Mouse (Mus musculus): ENCODE results near the gene Senp1. TPM values are rescaled to one million over a fixed set of nuclear protein-coding genes. Genes with fewer than 3 reads are reported as not detected.

The Senp1 gene
- 27.8 and 28.1 TPM in 2 replicates for polyA plus RNA-seq (2015; fragmentation: Nextera tagmentation; extraction: Ambion mirVana)

- peak; percentile 89 for ATAC-seq (ENCODE audit: insufficient number of reproducible peaks, low FRiP score, low TSS enrichment, low read depth)
- H3K9ac ChIP-seq = peak within 1 kb of the TSS; percentile 85
- H3K36me3 ChIP-seq = 0 out of 2 replicates have a peak, but pooled peaks cover under 1% of the 10 kb centered on the region
- no peaks in the 10 kb centered on the region for H3K27me3 ChIP-seq
- peak within 1 kb of the TSS; percentile 99 for H3K4me3 ChIP-seq (replicated peaks)
- H3K4me1 ChIP-seq = peaks cover 15% of the 10 kb centered on the region
- H3K27ac ChIP-seq (replicated peaks) = peak within 1 kb of the TSS; percentile 98
- WGBS = under 1% methylated on average over 58 of the region's 58 CpGs
- H3K4me2 ChIP-seq (replicated peaks) = peak within 1 kb of the TSS; percentile 65
- H3K9me3 ChIP-seq (replicated peaks) = no peaks in the 10 kb centered on the region
Observed at GRCm38 (mm10) chr15:98093121-98094011, at the start of gene Senp1. Senp1 (minus strand) TSS chr15:98093744.

- Histone ChIP-seq H3K9me3 (replicated peaks) (no peaks in the 10 kb centered on the region), H3K27me3 (no peaks in the 10 kb centered on the region), H3K4me3 (replicated peaks) (no peak overlapping the region), H3K4me2 (replicated peaks) (no peak overlapping the region), H3K36me3 (peaks cover 40% of the 10 kb centered on the region), H3K27ac (replicated peaks) (no peak overlapping the region), H3K4me1 (peaks cover 9% of the 10 kb centered on the region), H3K9ac (no peak overlapping the region)
- WGBS = 78% methylated on average over 9 of the region's 10 CpGs
- no peak for ATAC-seq (ENCODE audit: insufficient number of reproducible peaks, low FRiP score, low TSS enrichment, low read depth)
Observed at GRCm38 (mm10) chr15:98142515-98142914, 49.0 kb upstream of the Senp1 start.

- Histone ChIP-seq H3K9me3 (replicated peaks) (no peaks in the 10 kb centered on the region), H3K4me1 (peaks cover 9% of the 10 kb centered on the region), H3K4me3 (replicated peaks) (no peak overlapping the region), H3K27me3 (no peaks in the 10 kb centered on the region), H3K36me3 (peaks cover 57% of the 10 kb centered on the region), H3K9ac (no peak overlapping the region), H3K27ac (replicated peaks) (no peak overlapping the region), H3K4me2 (replicated peaks) (no peak overlapping the region)
- 80% methylated on average over 5 of the region's 5 CpGs for WGBS
- no peak for ATAC-seq (ENCODE audit: insufficient number of reproducible peaks, low FRiP score, low TSS enrichment, low read depth)
Observed at GRCm38 (mm10) chr15:98140809-98141208, 47.3 kb upstream of the Senp1 start.

- H3K9ac ChIP-seq = no peak overlapping the region
- no peak overlapping the region for H3K4me2 ChIP-seq (replicated peaks)
- no peak overlapping the region for H3K27ac ChIP-seq (replicated peaks)
- H3K4me3 ChIP-seq (replicated peaks) = no peak overlapping the region
- peaks cover 68% of the 10 kb centered on the region for H3K36me3 ChIP-seq
- no peaks in the 10 kb centered on the region for H3K27me3 ChIP-seq
- H3K9me3 ChIP-seq (replicated peaks) = no peaks in the 10 kb centered on the region
- 81% methylated on average over 7 of the region's 7 CpGs for WGBS
- peaks cover 8% of the 10 kb centered on the region for H3K4me1 ChIP-seq
- ATAC-seq (ENCODE audit: insufficient number of reproducible peaks, low FRiP score, low TSS enrichment, low read depth) = no peak
Observed at GRCm38 (mm10) chr15:98139763-98140162, 46.2 kb upstream of the Senp1 start.

DNA sequence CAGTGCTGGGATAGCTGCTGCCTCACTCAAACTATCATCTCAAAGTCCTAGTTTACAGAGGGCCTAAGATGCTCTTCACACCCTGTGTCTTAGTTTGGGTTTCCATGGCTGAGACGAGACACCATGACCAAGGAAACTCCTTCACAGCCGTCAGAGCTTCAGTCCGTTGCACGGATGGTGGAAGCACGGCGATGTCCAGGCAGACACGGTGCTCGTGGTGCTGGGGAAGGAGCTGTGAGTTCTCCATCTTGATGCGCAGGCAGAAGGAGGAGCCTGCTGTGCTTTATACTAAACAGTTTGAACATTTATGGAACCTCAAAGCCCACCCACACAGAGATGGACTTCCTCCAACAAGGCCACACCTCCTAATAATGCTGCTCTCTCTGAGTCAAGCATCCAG lies 43.3 kb upstream of the Senp1 start:
- H3K9me3 ChIP-seq (replicated peaks) = no peaks in the 10 kb centered on the region
- H3K27ac ChIP-seq (replicated peaks) = no peak overlapping the region
- peaks cover 91% of the 10 kb centered on the region for H3K36me3 ChIP-seq
- no peaks in the 10 kb centered on the region for H3K4me1 ChIP-seq
- WGBS = 90% methylated on average over 9 of the region's 9 CpGs
- no peak overlapping the region for H3K4me3 ChIP-seq (replicated peaks)
- no peaks in the 10 kb centered on the region for H3K27me3 ChIP-seq
- H3K4me2 ChIP-seq (replicated peaks) = no peak overlapping the region
- no peak overlapping the region for H3K9ac ChIP-seq
- no peak for ATAC-seq (ENCODE audit: insufficient number of reproducible peaks, low FRiP score, low TSS enrichment, low read depth)

GRCm38 (mm10) chr15:98135671-98136070 lies 42.1 kb upstream of the Senp1 start:
- Histone ChIP-seq H3K9me3 (replicated peaks) (no peaks in the 10 kb centered on the region), H3K27ac (replicated peaks) (no peak overlapping the region), H3K4me2 (replicated peaks) (no peak overlapping the region), H3K9ac (no peak overlapping the region), H3K4me1 (no peaks in the 10 kb centered on the region), H3K36me3 (peaks cover 93% of the 10 kb centered on the region), H3K4me3 (replicated peaks) (no peak overlapping the region), H3K27me3 (no peaks in the 10 kb centered on the region)
- WGBS = 94% methylated on average over 13 of the region's 13 CpGs
- ATAC-seq (ENCODE audit: insufficient number of reproducible peaks, low FRiP score, low TSS enrichment, low read depth) = no peak

- WGBS = 84% methylated on average over 3 of the region's 3 CpGs
- no peak overlapping the region for H3K27ac ChIP-seq (replicated peaks)
Observed at GRCm38 (mm10) chr15:98134666-98135065, 41.1 kb upstream of the Senp1 start.

GRCm38 (mm10) chr15:98134034-98134433 lies 40.5 kb upstream of the Senp1 start:
- peaks cover 84% of the 10 kb centered on the region for H3K36me3 ChIP-seq

More at GRCm38 (mm10) chr15:98134666-98135065, 41.1 kb upstream of the Senp1 start:
- Histone ChIP-seq H3K4me3 (replicated peaks) (no peak overlapping the region), H3K27me3 (no peaks in the 10 kb centered on the region), H3K4me1 (no peaks in the 10 kb centered on the region), H3K4me2 (replicated peaks) (no peak overlapping the region), H3K36me3 (peaks cover 89% of the 10 kb centered on the region), H3K9me3 (replicated peaks) (no peaks in the 10 kb centered on the region), H3K9ac (no peak overlapping the region)
- ATAC-seq (ENCODE audit: insufficient number of reproducible peaks, low FRiP score, low TSS enrichment, low read depth) = no peak

DNA sequence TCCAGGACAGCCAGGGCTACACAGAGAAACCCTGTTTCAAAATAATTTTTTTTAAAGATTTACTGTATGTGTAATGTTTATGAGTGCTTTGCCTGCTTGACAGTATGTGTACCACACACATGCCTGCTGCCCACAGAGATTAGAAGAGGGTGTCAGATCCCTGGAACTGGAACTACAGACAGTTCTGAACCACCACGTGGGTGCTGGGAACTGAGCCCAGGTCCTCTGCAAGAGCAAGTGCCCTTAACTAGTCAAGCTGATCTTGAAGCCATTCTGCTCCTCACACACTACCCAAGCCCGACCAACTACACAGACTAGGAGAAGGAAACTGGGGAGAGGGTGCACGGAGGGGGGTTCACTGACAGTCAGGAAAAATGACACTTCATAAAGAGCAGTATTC lies 39.9 kb upstream of the Senp1 start:
- Histone ChIP-seq H3K27me3 (no peaks in the 10 kb centered on the region), H3K27ac (replicated peaks) (no peak overlapping the region), H3K4me1 (no peaks in the 10 kb centered on the region), H3K36me3 (peaks cover 82% of the 10 kb centered on the region), H3K9me3 (replicated peaks) (no peaks in the 10 kb centered on the region), H3K4me3 (replicated peaks) (no peak overlapping the region), H3K9ac (no peak overlapping the region), H3K4me2 (replicated peaks) (no peak overlapping the region)
- no peak for ATAC-seq (ENCODE audit: insufficient number of reproducible peaks, low FRiP score, low TSS enrichment, low read depth)
- WGBS = 94% methylated on average over 3 of the region's 3 CpGs

More at GRCm38 (mm10) chr15:98134034-98134433, 40.5 kb upstream of the Senp1 start:
- Histone ChIP-seq H3K4me1 (no peaks in the 10 kb centered on the region), H3K27me3 (no peaks in the 10 kb centered on the region), H3K9ac (no peak overlapping the region), H3K4me3 (replicated peaks) (no peak overlapping the region), H3K27ac (replicated peaks) (no peak overlapping the region), H3K4me2 (replicated peaks) (no peak overlapping the region), H3K9me3 (replicated peaks) (no peaks in the 10 kb centered on the region)
- no peak for ATAC-seq (ENCODE audit: insufficient number of reproducible peaks, low FRiP score, low TSS enrichment, low read depth)
- WGBS = 93% methylated on average over 4 of the region's 4 CpGs

DNA sequence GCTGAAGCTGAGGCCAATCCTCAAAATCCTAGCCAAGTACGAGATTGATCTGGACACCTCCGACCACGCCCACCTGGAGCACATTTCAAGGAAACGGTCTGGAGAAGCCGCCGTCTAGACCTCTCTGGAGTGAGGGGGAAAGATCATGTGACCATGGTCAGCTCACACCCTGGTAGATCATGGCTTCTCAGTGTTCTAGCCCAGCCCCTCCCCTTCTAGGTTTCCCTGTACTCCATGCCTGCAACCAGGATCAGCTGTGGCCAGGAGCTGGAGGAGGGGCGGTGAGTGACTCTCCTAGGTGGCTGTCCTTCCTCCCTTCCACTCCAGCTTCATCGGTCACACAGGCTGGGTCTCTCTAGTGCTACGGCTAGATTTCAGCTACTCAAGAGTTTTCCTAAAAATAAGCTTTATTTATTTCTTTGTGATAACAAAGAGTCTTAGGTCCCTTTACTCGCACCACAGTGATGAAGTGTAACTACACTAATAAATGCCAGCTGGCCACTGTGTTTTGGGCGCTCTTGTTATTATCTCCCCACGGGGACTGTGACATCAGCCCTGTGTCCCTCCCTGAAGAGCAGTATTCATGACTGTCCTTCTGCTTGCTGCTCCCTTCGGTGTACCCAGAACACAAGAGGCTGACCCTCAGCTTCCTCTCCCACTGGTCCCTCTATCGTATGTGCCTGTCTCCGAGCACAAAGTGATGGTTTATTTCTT lies 38.6 kb upstream of the Senp1 start:
- WGBS = 75% methylated on average over 15 of the region's 15 CpGs
- Histone ChIP-seq H3K4me2 (replicated peaks) (no peak overlapping the region), H3K4me3 (replicated peaks) (no peak overlapping the region), H3K9ac (no peak overlapping the region), H3K27me3 (no peaks in the 10 kb centered on the region), H3K9me3 (replicated peaks) (no peaks in the 10 kb centered on the region), H3K36me3 (peaks cover 84% of the 10 kb centered on the region), H3K4me1 (no peaks in the 10 kb centered on the region), H3K27ac (replicated peaks) (no peak overlapping the region)
- ATAC-seq (ENCODE audit: insufficient number of reproducible peaks, low FRiP score, low TSS enrichment, low read depth) = no peak

- H3K27ac ChIP-seq (replicated peaks) = no peak overlapping the region
- peaks cover 84% of the 10 kb centered on the region for H3K36me3 ChIP-seq
- no peaks in the 10 kb centered on the region for H3K27me3 ChIP-seq
- H3K4me1 ChIP-seq = no peaks in the 10 kb centered on the region
- H3K4me3 ChIP-seq (replicated peaks) = no peak overlapping the region
- ATAC-seq (ENCODE audit: insufficient number of reproducible peaks, low FRiP score, low TSS enrichment, low read depth) = no peak
- no peak overlapping the region for H3K9ac ChIP-seq
- 90% methylated on average over 7 of the region's 7 CpGs for WGBS
- no peaks in the 10 kb centered on the region for H3K9me3 ChIP-seq (replicated peaks)
- no peak overlapping the region for H3K4me2 ChIP-seq (replicated peaks)
Observed at GRCm38 (mm10) chr15:98131451-98131850, 37.9 kb upstream of the Senp1 start.
